Mouse (Mus musculus) myocyte (in vitro differentiated cells): Measurements from ENCODE around the gene Fndc5. TPM values are rescaled to one million over a fixed set of nuclear protein-coding genes. Genes with fewer than 3 reads are reported as not detected.

ENCODE experiments used
- H3K27me3 ChIP-seq: one replicate; pipeline ENCODE4 v1.6.1; 2011; ENCODE audit not compliant: control insufficient read depth, insufficient read depth, insufficient read length
- H3K36me3 ChIP-seq: one replicate; pipeline ENCODE4 v1.6.1; 2011; ENCODE audit not compliant: control insufficient read depth, insufficient read depth
- H3K4me2 ChIP-seq: one replicate; pipeline ENCODE4 v1.6.1; 2011; ENCODE audit warnings: low read depth, control low read depth
- H3K4me3 ChIP-seq: one replicate; pipeline ENCODE4 v1.5.1; 2011; ENCODE audit warnings: mild to moderate bottlenecking, control low read depth, moderate library complexity
- H3K79me2 ChIP-seq: one replicate; pipeline ENCODE4 v1.6.1; 2011; ENCODE audit not compliant: control insufficient read depth, insufficient read depth
- H3ac ChIP-seq: one replicate; pipeline ENCODE4 v1.6.1; 2011; ENCODE audit not compliant: control insufficient read depth, insufficient read length
- CEBPB ChIP-seq: IDR thresholded peaks from 2 replicates; pipeline ENCODE4 v1.6.1; 2011; ENCODE audit warnings: mild to moderate bottlenecking, moderate library complexity; ENCODE audit not compliant: poor library complexity, insufficient read depth, severe bottlenecking
- E2F4 ChIP-seq: IDR thresholded peaks from one replicate; pipeline ENCODE4 v1.6.1; 2011; ENCODE audit warnings: mild to moderate bottlenecking, control low read depth, moderate library complexity; ENCODE audit not compliant: insufficient read depth
- MAX ChIP-seq: IDR thresholded peaks from one replicate; pipeline ENCODE4 v1.6.1; 2011; ENCODE audit warnings: low read depth, mild to moderate bottlenecking, control low read depth
- MYOD1 ChIP-seq, 3 experiments: IDR thresholded peaks; one replicate each; pipeline ENCODE4 v1.6.1; 2011; ENCODE audit warnings: control low read depth in 2 of 3, low read depth in 2 of 3, mild to moderate bottlenecking in 2 of 3, moderate library complexity in 1 of 3; ENCODE audit not compliant: insufficient read length in 2 of 3, control insufficient read depth in 1 of 3
- MYOG ChIP-seq, 3 experiments: IDR thresholded peaks; one replicate each; pipeline ENCODE4 v1.6.1; 2011; ENCODE audit warnings: control low read depth in 2 of 3, low read depth in 2 of 3, mild to moderate bottlenecking in 2 of 3; ENCODE audit not compliant: insufficient read length in 2 of 3, control insufficient read depth in 1 of 3, insufficient read depth in 1 of 3
- POLR2A ChIP-seq: IDR thresholded peaks from one replicate; pipeline ENCODE4 v1.6.1; 2011; ENCODE audit warnings: low read depth, mild to moderate bottlenecking, control low read depth, moderate library complexity; ENCODE audit not compliant: insufficient read length
- POLR2AphosphoS2 ChIP-seq: IDR thresholded peaks from one replicate; pipeline ENCODE4 v1.6.1; 2011; ENCODE audit warnings: low read depth, control low read depth; ENCODE audit not compliant: insufficient read length
- REST ChIP-seq: IDR thresholded peaks from one replicate; pipeline ENCODE4 v1.6.1; 2011; ENCODE audit warnings: mild to moderate bottlenecking, control low read depth, moderate library complexity; ENCODE audit not compliant: insufficient read depth, insufficient read length
- SRF ChIP-seq: IDR thresholded peaks from one replicate; pipeline ENCODE4 v1.6.1; 2011; ENCODE audit warnings: low read depth; ENCODE audit not compliant: control insufficient read depth, insufficient read length
- TCF12 ChIP-seq: IDR thresholded peaks from one replicate; pipeline ENCODE4 v1.6.1; 2011; ENCODE audit warnings: mild to moderate bottlenecking, control low read depth; ENCODE audit not compliant: poor library complexity, insufficient read depth, severe bottlenecking
- TCF3 ChIP-seq: IDR thresholded peaks from one replicate; pipeline ENCODE4 v1.6.1; 2011; ENCODE audit warnings: low read depth, control low read depth; ENCODE audit not compliant: insufficient read length
- USF1 ChIP-seq: IDR thresholded peaks from one replicate; pipeline ENCODE4 v1.6.1; 2011; ENCODE audit warnings: low read depth, mild to moderate bottlenecking, control low read depth, moderate library complexity
- polyA plus RNA-seq: library from polyadenylated mRNA; unstranded; fragments of >200 nt; fragmentation: generic; extraction: Trizol; gene quantifications from one replicate; pipeline ENCODE4 v1.2.1, GENCODE M21; 2012; ENCODE audit warnings: missing spikeins

Gene Fndc5
- polyA plus RNA-seq, 1 experiment = 41.3 TPM

GRCm38 (mm10) chr4:129172529-129172928 lies 35.7 kb downstream of the Fndc5 start:
- Histone ChIP-seq H3K36me3 (peaks cover 62% of the 10 kb centered on the region), H3K4me2 (no peak overlapping the region), H3K27me3 (no peaks in the 10 kb centered on the region), H3K79me2 (no peaks in the 10 kb centered on the region), H3ac (no peak overlapping the region), H3K4me3 (no peak overlapping the region)
- no peak for TF ChIP-seq USF1
- TF ChIP-seq MAX = no peak
- no peak for TF ChIP-seq MYOD1 (IDR thresholded peaks at IDR 0.05; ENCODE audit: control insufficient read depth in 1 of 3, insufficient read length in 2 of 3, low read depth in 2 of 3)
- TF ChIP-seq E2F4 = no peak
- TF ChIP-seq MYOG (IDR thresholded peaks at IDR 0.05; ENCODE audit: control insufficient read depth in 1 of 3, insufficient read depth in 1 of 3, insufficient read length in 2 of 3, low read depth in 2 of 3) = no peak
- TF ChIP-seq TCF12 = no peak
- no peak for TF ChIP-seq SRF
- TF ChIP-seq TCF3 = no peak

GRCm38 (mm10) chr4:129179560-129179959 lies 42.8 kb downstream of the Fndc5 start:
- peaks cover 7% of the 10 kb centered on the region for H3K79me2 ChIP-seq
- no peaks in the 10 kb centered on the region for H3K27me3 ChIP-seq
- H3K4me3 ChIP-seq = no peak overlapping the region
- TF ChIP-seq USF1 (no peak), POLR2A (no peak), SRF (no peak), E2F4 (no peak)
- no peak overlapping the region for H3K4me2 ChIP-seq
- peaks cover 53% of the 10 kb centered on the region for H3K36me3 ChIP-seq
- no peak overlapping the region for H3ac ChIP-seq

DNA sequence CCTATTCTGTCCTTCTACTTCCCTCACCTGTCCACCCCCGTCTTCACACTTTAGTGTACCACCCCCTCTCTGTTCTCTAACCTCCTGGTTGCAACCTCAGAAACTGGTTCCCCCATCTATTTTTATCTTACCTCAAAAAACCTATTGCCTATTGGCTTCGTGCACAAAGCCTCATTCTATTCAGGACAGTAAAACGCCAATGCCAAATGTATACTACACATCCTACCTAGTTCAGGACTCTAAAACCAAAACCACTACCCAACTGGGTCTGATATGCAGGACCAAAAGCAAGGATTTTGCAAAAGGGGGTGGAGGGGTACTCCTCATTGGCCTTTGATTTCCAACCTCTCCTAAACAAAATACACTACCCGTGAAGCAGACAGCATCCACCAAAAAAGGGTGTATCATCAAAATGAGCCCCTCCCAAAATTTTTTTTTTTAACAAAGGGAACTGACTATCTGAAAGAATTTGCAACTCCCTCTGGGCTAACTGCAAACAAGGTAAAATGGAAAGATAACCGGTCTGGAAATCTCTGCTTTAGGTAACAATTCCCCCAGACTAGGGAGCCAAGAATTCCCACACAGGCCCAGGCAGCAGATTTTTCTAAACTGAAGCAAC lies 51.4 kb downstream of the Fndc5 start:
- Histone ChIP-seq H3K27me3 (no peaks in the 10 kb centered on the region), H3K4me3 (peak overlapping the region; percentile 99), H3K36me3 (peaks cover 11% of the 10 kb centered on the region), H3K79me2 (peaks cover 79% of the 10 kb centered on the region), H3ac (peak overlapping the region; percentile 63), H3K4me2 (peak overlapping the region; percentile 76)
- TF ChIP-seq MYOG (IDR thresholded peaks at IDR 0.05; ENCODE audit: control insufficient read depth in 1 of 3, insufficient read depth in 1 of 3, insufficient read length in 2 of 3, low read depth in 2 of 3) (no peak), TCF3 (no peak), E2F4 (no peak), REST (no peak), MAX (no peak)

DNA sequence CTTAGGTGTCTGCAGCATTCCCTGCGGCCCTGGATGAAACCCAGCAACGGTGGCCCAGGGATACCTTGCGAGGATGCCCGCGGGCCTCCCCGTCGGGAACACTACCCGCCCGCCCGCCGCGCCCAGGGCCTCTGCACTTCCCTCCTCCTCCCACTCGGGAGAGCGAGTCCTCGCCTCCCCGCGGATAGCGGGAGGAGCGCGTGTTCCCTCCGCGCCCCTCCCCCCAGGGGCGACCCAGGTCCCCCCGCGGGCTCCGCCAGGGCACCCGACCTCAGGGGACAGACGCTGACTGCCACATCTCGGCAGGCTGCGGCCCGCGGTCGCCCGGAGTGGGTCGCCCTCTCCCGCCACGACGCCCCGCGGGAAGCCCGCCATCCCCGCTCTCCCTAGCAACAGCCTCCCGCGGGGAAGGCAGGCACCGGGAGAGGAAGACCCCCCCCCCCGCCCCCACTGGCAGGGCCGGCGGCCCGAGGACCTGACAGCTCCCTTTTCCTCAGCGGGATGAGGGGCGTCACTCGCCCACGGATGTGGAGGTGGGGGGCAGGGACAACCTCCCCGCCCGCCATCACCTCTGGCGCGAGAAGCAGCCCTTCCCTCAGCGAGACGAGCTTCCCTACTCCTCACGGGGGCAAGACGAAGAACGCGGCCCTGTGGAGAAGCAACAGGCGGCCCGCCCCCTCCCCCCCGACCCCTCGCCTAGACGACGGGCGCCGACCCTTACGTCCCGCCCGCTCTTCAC lies 52.2 kb downstream of the Fndc5 start:
- TF ChIP-seq TCF12 (no peak), POLR2A (peak; percentile 36), MYOD1 (IDR thresholded peaks at IDR 0.05; ENCODE audit: control insufficient read depth in 1 of 3, insufficient read length in 2 of 3, low read depth in 2 of 3) (peak in 1 of 3 experiments; percentile 29), SRF (no peak), USF1 (no peak), MAX (no peak), TCF3 (no peak), CEBPB (no peak), MYOG (IDR thresholded peaks at IDR 0.05; ENCODE audit: control insufficient read depth in 1 of 3, insufficient read depth in 1 of 3, insufficient read length in 2 of 3, low read depth in 2 of 3) (no peak), REST (no peak), E2F4 (no peak), POLR2AphosphoS2 (peak; percentile 31)
- H3K4me3 ChIP-seq = peak overlapping the region; percentile 99
- peaks cover 82% of the 10 kb centered on the region for H3K79me2 ChIP-seq
- H3K27me3 ChIP-seq = no peaks in the 10 kb centered on the region
- peaks cover 17% of the 10 kb centered on the region for H3K36me3 ChIP-seq
- peak overlapping the region; percentile 63 for H3ac ChIP-seq
- H3K4me2 ChIP-seq = peak overlapping the region; percentile 76

DNA sequence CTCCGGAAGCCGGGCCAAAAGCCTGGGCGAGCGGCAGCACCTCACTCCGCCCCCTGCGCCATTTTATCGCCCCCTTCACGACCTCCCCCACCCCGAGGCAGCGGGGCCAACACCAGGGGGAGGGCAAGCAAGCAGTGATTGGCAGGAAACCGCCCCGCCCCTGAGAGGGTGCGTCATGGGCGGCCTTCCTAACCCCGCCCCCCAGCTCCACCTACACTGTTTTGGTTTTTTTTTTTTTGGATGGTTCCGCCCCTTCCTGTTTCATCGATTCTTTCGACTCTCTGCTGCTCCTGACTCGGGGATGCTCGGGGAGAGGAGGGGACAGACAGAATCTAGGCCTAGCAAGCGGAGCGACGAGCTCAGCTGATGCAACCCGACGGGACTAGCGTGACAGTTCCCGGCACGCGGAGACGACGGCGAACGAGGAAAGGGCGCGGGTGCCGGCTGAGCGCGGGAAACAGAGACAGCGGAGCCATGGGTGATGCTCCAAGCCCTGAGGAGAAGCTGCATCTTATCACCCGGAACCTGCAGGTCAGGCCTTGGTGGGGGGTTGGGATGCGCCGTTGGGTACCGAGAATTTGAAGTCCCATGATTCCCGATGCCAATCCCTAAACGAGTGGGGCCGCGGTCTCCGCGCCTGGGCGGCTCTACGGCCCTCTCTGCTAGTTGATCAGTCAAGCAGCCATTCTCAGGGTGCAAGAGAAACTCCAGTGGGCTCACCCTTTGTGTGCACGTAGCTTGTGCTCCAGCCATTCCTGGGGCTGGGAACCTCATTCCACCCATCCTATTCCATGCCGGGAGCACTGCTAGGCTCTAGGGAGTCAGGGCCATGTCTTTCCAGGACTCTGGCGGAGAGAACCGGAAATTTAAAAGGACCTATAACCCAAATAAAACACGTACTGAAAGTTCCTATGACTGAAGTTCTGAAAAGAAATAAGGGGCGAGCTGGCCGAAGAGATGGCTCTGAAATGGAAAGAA lies 53.0 kb downstream of the Fndc5 start, which contains the start of the genes S100pbp and Yars:
S100pbp (minus strand) TSS at position 186 of the 978 bp plus-strand sequence.
Yars (plus strand) TSS at position 219 of the 978 bp plus-strand sequence.
- Histone ChIP-seq H3K79me2 (peaks cover 87% of the 10 kb centered on the region), H3K4me3 (peak within 1 kb of the TSS; percentile 99), H3K4me2 (peak within 1 kb of the TSS; percentile 89), H3K27me3 (no peaks in the 10 kb centered on the region), H3ac (peak within 1 kb of the TSS; percentile 63), H3K36me3 (peaks cover 25% of the 10 kb centered on the region)
- TF ChIP-seq USF1 (no peak), REST (no peak), POLR2AphosphoS2 (peak; percentile 87), MYOD1 (IDR thresholded peaks at IDR 0.05; ENCODE audit: control insufficient read depth in 1 of 3, insufficient read length in 2 of 3, low read depth in 2 of 3) (peak in 1 of 3 experiments; percentile 3), MYOG (IDR thresholded peaks at IDR 0.05; ENCODE audit: control insufficient read depth in 1 of 3, insufficient read depth in 1 of 3, insufficient read length in 2 of 3, low read depth in 2 of 3) (no peak), POLR2A (peak; percentile 86), TCF12 (no peak), MAX (peak; percentile 97), TCF3 (no peak), E2F4 (no peak), SRF (peak; percentile 77), CEBPB (peak; percentile 89)
